Mouse (Mus musculus) T-helper 17 cell (primary cell): Measurements from ENCODE around the gene Klf2.

Source experiments
- in situ Hi-C, 2 experiments: fragments of 300-600 bp; cut with MboI, MseI; formaldehyde crosslinking; loops; 1 replicate in 1 of 2; 2 replicates in 1 of 2; pipeline ENCODE4 v1.15.1; 2025; ENCODE audit warnings: high pct_unique_total_duplicates in 2 of 2

Gene Klf2

GRCm38 (mm10) chr8:72303633-72304032, 15.2 kb upstream of the Klf2 start:
- in situ Hi-C loops = loop anchor here in 1 of 2 experiments (5.0 kb wide), 1 partner anchor 36 kb away; no protein-coding TSS in a partner anchor

GRCm38 (mm10) chr8:72305210-72305905, 13.5 kb upstream of the Klf2 start, which contains the start of gene Gm10282:
Gene Gm10282 (minus strand): TSS chr8:72305260.
- in situ Hi-C loops = no loop called here

- in situ Hi-C loops = no loop called here
Observed at GRCm38 (mm10) chr8:72306913-72307312, 11.9 kb upstream of the Klf2 start.

- in situ Hi-C loops = no loop called here
Observed at GRCm38 (mm10) chr8:72308276-72308675, 10.6 kb upstream of the Klf2 start.

GRCm38 (mm10) chr8:72310849-72311506, 7.9 kb upstream of the Klf2 start:
- in situ Hi-C loops = no loop called here

GRCm38 (mm10) chr8:72312926-72313518, 5.8 kb upstream of the Klf2 start:
- in situ Hi-C loops = no loop called here

GRCm38 (mm10) chr8:72316053-72316695, 2.7 kb upstream of the Klf2 start:
- in situ Hi-C loops = loop anchor here in 1 of 2 experiments (5.0 kb wide), 1 partner anchor 36 kb away; no protein-coding TSS in a partner anchor

GRCm38 (mm10) chr8:72317741-72318301, 1.0 kb upstream of the Klf2 start:
- in situ Hi-C loops = loop anchor here in 1 of 2 experiments (5.0 kb wide), 1 partner anchor 34 kb away; no protein-coding TSS in a partner anchor

GRCm38 (mm10) chr8:72319397-72319796, 564 bp downstream of the Klf2 start:
- in situ Hi-C loops = loop anchor here in 1 of 2 experiments (5.0 kb wide), 1 partner anchor 33 kb away; no protein-coding TSS in a partner anchor

GRCm38 (mm10) chr8:72319921-72320802, 1.3 kb downstream of the Klf2 start:
- in situ Hi-C loops = loop anchor here in 1 of 2 experiments (5.0 kb wide), 1 partner anchor 32 kb away; no protein-coding TSS in a partner anchor

- in situ Hi-C loops = no loop called here
Observed at GRCm38 (mm10) chr8:72320803-72321583, 2.2 kb downstream of the Klf2 start.

GRCm38 (mm10) chr8:72321635-72322441, 3.0 kb downstream of the Klf2 start:
- in situ Hi-C loops = no loop called here

- in situ Hi-C loops = no loop called here
Observed at GRCm38 (mm10) chr8:72322471-72322889, 3.6 kb downstream of the Klf2 start.

- in situ Hi-C loops = no loop called here
Observed at GRCm38 (mm10) chr8:72323131-72323725, 4.4 kb downstream of the Klf2 start.

GRCm38 (mm10) chr8:72324036-72324706, 5.3 kb downstream of the Klf2 start:
- in situ Hi-C loops = no loop called here

- in situ Hi-C loops = no loop called here
Observed at GRCm38 (mm10) chr8:72324708-72325107, 5.9 kb downstream of the Klf2 start.

GRCm38 (mm10) chr8:72329116-72329515, 10.3 kb downstream of the Klf2 start:
- in situ Hi-C loops = no loop called here
